Mouse (Mus musculus) gastrocnemius, postnatal 25 days (tissue): ENCODE results near the gene Sco2. TPM values are rescaled to one million over a fixed set of nuclear protein-coding genes. Genes with fewer than 3 reads are reported as not detected.

Experiments used
- DNase-seq: peaks from one replicate; pipeline ENCODE4 v3.0.0; 2022
- long read RNA-seq, 2 experiments: library from polyadenylated mRNA; stranded (forward); transcript quantifications; one replicate each; pipeline ENCODE4 v2.0.0; 2021
- total RNA-seq, 2 experiments: library from RNA; stranded (reverse); gene quantifications; 1 replicate in 1 of 2; 2 replicates in 1 of 2; pipeline ENCODE4 v1.2.3; 2021

Sco2 gene
- 10 to 100 TPM; 14.7 to 21.8 TPM for total RNA-seq
- long read RNA-seq, experiment 1, transcript Sco2-201 (3 exons, 1,145 nt): major isoform, 7 of 33 reads
- long read RNA-seq, experiment 1, transcript Sco2-202 (2 exons, 1,250 nt): minor isoform, 6 of 33 reads
- long read RNA-seq, experiment 1, partial matches to known transcripts: 20 of 33 reads
- long read RNA-seq, experiment 1, other reads (novel, unspliced or antisense): 0 of 33 reads
- long read RNA-seq, experiment 2, transcript Sco2-201 (3 exons, 1,145 nt): major isoform, 5 of 18 reads
- long read RNA-seq, experiment 2, partial matches to known transcripts: 11 of 18 reads
- long read RNA-seq, experiment 2, other reads (novel, unspliced or antisense): 0 of 18 reads

DNA sequence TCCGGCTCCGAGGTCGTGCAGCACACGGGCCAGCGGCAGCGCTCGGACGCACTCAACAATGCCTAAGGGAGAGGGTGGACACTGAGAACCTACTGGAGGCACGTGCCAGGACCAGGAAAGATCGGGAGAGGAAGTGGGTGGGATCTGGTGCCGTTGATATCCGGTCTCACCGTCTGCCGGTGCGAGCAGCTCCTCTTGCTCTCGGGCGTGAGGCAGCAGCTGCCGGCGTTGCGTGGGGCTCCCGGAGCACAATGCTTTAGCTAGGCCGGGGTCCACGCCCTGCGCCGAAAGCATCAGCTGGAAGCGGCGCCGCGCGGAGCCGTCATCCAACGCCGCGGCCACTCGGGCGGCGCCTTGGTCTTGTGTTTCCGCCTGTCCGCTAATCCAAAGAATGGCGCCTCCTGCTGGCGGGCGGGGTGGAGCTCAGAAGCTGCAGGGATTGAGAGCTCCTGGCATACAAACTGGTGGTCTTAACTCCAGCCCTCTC is at the start of gene Sco2:
Gene Sco2, minus strand, starts transcription at position 85 of the 487 bp plus-strand sequence.
- DNase-seq: peak; percentile 84

DNA sequence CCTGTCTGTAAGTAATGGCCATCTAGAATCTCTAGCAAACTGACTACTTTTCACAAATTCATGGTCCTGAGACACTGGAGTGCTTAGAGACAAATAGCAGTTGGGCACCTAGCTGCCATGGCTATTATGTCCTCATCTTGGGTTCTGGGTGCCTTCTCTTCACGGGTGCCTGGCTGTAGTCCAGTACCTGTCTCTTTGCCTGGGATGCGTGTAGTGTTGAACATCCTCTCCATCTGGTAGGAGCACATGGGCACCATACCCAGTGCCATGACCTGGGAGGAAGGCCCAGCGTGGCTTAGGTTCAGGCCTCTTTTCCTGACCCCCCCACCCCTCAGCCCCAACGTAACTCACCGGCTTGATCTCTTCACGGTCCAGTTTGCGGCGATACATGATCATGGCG is 48.3 kb upstream of the Sco2 start:
- no peak for DNase-seq

- no peak for DNase-seq
These were observed 41.6 kb upstream of the Sco2 start for GRCm38 (mm10) chr15:89415282-89415681.

- DNase-seq: no peak
These were observed 36.5 kb upstream of the Sco2 start, which contains the start of gene Syce3 for GRCm38 (mm10) chr15:89410118-89410517. Gene Syce3, minus strand, starts transcription at chr15:89410503.

GRCm38 (mm10) chr15:89406691-89407090 is 33.0 kb upstream of the Sco2 start:
- DNase-seq: no peak

GRCm38 (mm10) chr15:89404831-89405623 is 31.4 kb upstream of the Sco2 start:
- no peak for DNase-seq

- no peak for DNase-seq
These were observed 28.8 kb upstream of the Sco2 start for GRCm38 (mm10) chr15:89402471-89402870.

- DNase-seq: no peak
These were observed 26.1 kb upstream of the Sco2 start for GRCm38 (mm10) chr15:89399716-89400115.

GRCm38 (mm10) chr15:89398146-89398545 is 24.5 kb upstream of the Sco2 start:
- DNase-seq: no peak

GRCm38 (mm10) chr15:89396883-89397282 is 23.2 kb upstream of the Sco2 start:
- DNase-seq: no peak

GRCm38 (mm10) chr15:89390081-89390480 is 16.4 kb upstream of the Sco2 start:
- no peak for DNase-seq

DNA sequence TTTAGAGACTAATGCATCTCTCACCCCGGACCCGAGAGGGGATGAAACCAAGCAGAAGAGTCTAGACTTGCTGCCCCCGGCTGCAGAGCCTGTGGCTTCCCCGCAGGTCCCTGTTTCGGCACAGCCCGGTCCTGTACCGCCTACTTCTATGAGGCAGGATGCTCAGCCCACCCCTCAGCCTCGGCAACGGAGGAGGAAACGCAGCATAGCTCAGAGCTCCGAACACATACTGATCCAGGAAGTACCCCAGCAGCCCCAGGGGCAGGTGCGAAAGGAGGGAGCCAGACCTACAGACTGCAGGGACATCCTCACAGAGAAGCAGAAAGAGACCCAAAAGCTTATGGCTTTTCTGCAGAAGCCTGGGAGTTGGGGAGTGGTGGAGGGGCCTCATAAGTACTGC is 13.5 kb upstream of the Sco2 start:
- no peak for DNase-seq

- no peak for DNase-seq
These were observed 11.0 kb upstream of the Sco2 start, which contains the start of gene Klhdc7b for GRCm38 (mm10) chr15:89384617-89385016. Gene Klhdc7b, plus strand, starts transcription at chr15:89384917.

DNA sequence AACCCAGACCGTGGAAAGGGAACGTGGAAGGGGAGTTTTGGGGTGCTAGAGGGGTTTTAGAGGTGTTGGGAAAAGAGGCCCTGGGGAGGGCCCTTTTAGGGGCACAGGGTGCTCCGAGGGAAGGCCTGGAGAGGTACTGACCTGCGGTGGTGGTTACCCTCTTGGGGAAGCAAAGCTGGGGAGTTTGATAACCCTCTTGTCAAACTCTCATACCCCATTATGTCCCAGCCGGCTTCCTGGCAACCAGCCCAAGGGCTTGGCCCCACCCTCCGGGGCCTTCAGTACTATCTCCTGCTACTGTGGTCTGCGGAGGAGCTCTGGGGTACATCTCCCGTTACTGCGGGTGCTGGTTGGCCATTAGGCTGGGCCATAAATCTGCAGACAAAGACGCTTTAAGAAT is 5.8 kb upstream of the Sco2 start:
- DNase-seq: no peak

GRCm38 (mm10) chr15:89378831-89379401 is 5.3 kb upstream of the Sco2 start, which contains the start of gene Odf3b:
Gene Odf3b, minus strand, starts transcription at chr15:89379282.
- DNase-seq: no peak

DNA sequence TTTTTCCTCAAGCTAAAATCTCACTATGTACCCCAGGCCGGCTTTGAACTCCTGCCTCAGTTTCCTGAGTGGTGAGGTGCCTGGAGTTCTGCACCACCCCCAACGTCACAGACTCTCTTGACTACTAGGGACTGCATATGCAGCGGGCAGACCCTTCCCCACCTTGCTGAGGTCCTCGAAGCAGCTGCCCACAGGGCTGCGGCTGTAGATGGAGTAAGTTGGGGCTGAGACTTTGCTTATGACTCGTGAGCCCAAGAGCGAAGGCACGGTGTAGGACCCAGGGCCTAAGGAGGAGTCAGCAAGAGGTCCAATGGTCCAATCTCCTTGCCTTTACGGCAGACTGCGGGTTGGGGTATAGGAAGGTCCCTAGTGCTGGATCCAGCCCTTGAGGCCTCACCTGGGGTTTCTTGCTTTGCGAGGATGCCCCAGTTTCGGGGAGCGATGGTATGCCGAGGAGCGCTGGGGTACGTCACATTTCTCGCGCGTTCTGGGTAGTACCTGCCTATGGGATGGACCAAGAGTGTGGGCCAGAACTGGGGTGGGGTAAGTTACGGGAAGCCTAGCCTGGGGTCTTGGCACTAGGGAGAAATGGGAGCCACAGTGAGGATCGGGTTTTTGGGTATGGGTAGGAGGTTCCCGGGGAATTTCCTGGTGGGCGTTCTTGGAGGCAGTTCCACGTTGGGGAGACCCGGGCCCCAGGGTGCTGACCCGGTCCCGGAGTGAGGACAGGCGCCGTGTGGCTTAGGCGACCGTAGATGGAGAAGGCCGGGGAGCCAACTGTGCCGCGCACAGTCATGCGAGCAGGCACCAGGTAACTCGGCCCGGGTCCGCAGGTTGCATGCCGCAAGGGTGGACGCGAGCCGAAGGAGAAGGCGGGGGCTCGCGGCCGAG is 4.5 kb upstream of the Sco2 start:
- no peak for DNase-seq

DNA sequence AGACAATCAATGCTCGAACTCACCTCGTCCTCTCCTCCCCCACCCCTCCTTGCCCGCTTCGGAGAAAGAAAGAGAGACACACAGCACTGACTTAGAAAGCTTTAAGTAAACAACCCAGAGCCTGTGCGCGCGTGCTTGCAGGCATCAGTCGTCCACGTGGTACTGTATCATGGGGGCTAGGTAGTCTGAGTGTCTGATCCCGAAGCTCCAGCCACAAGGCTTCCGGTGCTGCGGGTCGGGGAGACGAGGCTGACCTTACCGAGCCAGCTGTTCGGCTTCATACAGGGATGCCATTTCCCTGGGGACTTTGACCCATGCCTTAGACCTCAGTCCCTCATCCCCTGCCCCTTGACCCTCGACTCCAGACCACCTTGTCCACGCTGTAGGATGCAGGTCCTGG is 3.7 kb upstream of the Sco2 start:
- no peak for DNase-seq

DNA sequence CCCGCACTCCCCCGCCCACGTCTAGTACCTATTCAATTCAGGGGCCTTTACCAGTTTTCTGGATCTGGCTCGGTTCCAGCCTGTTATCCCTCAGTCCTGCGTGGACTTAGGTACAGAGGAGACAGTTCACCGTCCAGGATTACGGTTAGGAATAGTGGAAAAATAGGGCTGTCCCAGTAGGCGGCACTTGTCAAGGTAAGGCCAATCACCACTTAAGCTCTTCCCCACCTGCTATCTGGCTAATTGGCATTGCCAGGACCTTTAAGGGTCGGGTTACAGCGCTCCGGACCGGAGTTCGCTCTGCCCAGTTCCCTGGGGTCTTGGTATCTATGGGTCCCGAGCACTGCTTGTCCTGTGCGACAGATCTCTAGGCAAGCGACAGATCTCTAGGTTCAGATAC is 3.3 kb upstream of the Sco2 start, which contains the start of gene Tymp:
Gene Tymp, minus strand, starts transcription at position 83 of the 400 bp plus-strand sequence.
- DNase-seq: no peak

- DNase-seq: no peak
These were observed 2.4 kb upstream of the Sco2 start for GRCm38 (mm10) chr15:89376040-89376439.

DNA sequence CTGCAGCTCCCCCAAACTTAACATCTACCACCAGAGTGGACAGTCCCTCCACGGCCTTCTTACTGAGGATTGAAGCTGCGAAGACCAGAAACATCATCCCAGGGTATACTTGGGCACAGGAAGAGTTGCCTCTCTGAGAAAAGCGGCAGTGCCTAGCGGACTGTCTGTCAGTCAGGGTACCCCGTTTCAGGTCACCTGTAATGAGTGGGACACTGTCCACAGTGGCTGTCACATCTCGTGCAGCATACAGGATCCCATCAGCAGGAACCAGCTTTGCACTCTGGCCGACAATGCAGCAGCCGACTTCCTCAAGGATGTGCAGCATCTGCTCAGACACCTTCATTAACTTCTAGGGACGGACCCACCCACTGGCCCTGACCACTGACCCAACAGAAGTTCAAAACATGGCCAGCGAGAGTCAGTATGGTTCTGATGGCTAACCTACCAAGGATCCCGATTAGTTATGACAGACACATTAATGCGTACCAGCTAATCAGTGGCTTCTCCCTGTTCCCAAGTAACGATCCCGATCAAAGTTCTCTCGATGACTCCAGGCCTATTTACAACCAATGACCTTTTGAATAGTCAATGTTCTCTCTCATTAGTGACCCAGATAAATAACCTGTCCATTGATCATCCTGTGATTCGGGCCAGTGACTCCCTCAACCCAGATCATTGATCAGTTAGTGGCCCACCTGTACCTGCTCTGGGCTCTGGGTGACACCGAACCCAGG is 1.3 kb upstream of the Sco2 start:
- DNase-seq: no peak

- no peak for DNase-seq
These were observed 694 bp upstream of the Sco2 start for GRCm38 (mm10) chr15:89374340-89374739.
